Comparison of ENCODE assay signal across 9 mouse cellular contexts in genomic region chr16:96145814-96146213, GRCm38 (mm10). TPM values are rescaled to one million over a fixed set of nuclear protein-coding genes. Genes with fewer than 3 reads are reported as not detected.
DNase-seq lines count a peak whose midpoint lies in the region; ATAC-seq and TF ChIP-seq lines count a peak whose summit lies in the region.
"Had no signal": no experiment of that assay in that cellular context is flagged by ENCODE, and none has a peak within 500 bp of the region (broad histone marks: within the 10 kb centered on the region; RNA-seq: fewer than 3 reads in every experiment).

No protein-coding gene starts in this region.

- H3K4me2 ChIP-seq in heart, postnatal 0 days (ENCODE audit: low read depth, low read length): peak overlapping the region; percentile 94
- H3K4me2 ChIP-seq in hindbrain, embryonic 11.5 days (replicated peaks; ENCODE audit: low read depth, low read length): peak overlapping the region; percentile 68

- no peak overlapping the region for H3K27ac ChIP-seq in heart, postnatal 0 days (ENCODE audit: low read depth)
- peak overlapping the region; percentile 59; the same call in 1 of the 2 replicates for H3K27ac ChIP-seq in hindbrain, embryonic 11.5 days (ENCODE audit: low read depth, low read length)
- peak overlapping the region; percentile 87 for H3K27ac ChIP-seq in midbrain, embryonic 10.5 days (replicated peaks)

- no peak for TF ChIP-seq CTCF in heart, postnatal 0 days (IDR thresholded peaks at IDR 0.05; ENCODE audit: low read depth)

- no peaks in the 10 kb centered on the region for H3K36me3 ChIP-seq in heart, postnatal 0 days (replicated peaks; ENCODE audit: control insufficient read depth, insufficient read depth, low read length)
- no peaks in the 10 kb centered on the region for H3K36me3 ChIP-seq in hindbrain, embryonic 11.5 days (ENCODE audit: control insufficient read depth, insufficient read depth, low read length)
- H3K36me3 ChIP-seq in midbrain, embryonic 10.5 days: no peaks in the 10 kb centered on the region

- DNase-seq in heart, postnatal 0 days (ENCODE audit: low spot score): no peak
- DNase-seq in heart, postnatal 36 days: no peak
- DNase-seq in NIH3T3 (ENCODE audit: low read depth): peak; percentile 11
- no peak for DNase-seq in hindbrain, embryonic 11.5 days (ENCODE audit: low spot score)
- no peak for DNase-seq in midbrain, embryonic 10.5 days (ENCODE audit: low spot score)
- no peak for DNase-seq in adrenal gland, postnatal 36 days
- DNase-seq in layer of hippocampus, postnatal 10 days (ENCODE audit: low spot score in 2 of 2): no peak
- no peak for DNase-seq in adrenal gland, adult 8-10 months

- H3K4me1 ChIP-seq in heart, postnatal 0 days (ENCODE audit: control insufficient read depth, insufficient read depth): peaks cover 15% of the 10 kb centered on the region; the same call in 1 of the 2 replicates
- no peaks in the 10 kb centered on the region for H3K4me1 ChIP-seq in hindbrain, embryonic 11.5 days (replicated peaks; ENCODE audit: control insufficient read depth, insufficient read depth, low read length)
- peaks cover 21% of the 10 kb centered on the region for H3K4me1 ChIP-seq in midbrain, embryonic 10.5 days

- H3K27me3 ChIP-seq in heart, postnatal 0 days (ENCODE audit: control insufficient read depth, insufficient read depth, low read length): no peaks in the 10 kb centered on the region
- H3K27me3 ChIP-seq in hindbrain, embryonic 11.5 days (ENCODE audit: control insufficient read depth, insufficient read depth, low read length): no peaks in the 10 kb centered on the region
- H3K27me3 ChIP-seq in midbrain, embryonic 10.5 days (ENCODE audit: low read depth, poor library complexity, severe bottlenecking): no peaks in the 10 kb centered on the region
- H3K27me3 ChIP-seq: Patski had no signal

- WGBS in heart, postnatal 0 days: under 1% methylated on average over 5 of the region's 5 CpGs
- WGBS in hindbrain, embryonic 11.5 days: 0% methylated on average over 5 of the region's 5 CpGs
- WGBS in midbrain, embryonic 10.5 days: under 1% methylated on average over 5 of the region's 5 CpGs

- H3K9ac ChIP-seq in heart, postnatal 0 days (replicated peaks; ENCODE audit: low read depth, low read length): peak overlapping the region; percentile 61
- peak overlapping the region; percentile 66 for H3K9ac ChIP-seq in hindbrain, embryonic 11.5 days (ENCODE audit: low read depth, low read length)

- ATAC-seq in heart, postnatal 0 days (ENCODE audit: insufficient read depth, low read depth): no peak
- ATAC-seq in hindbrain, embryonic 11.5 days (ENCODE audit: low FRiP score): no peak; the same call in 1 of the 2 replicates

- no peaks in the 10 kb centered on the region for H3K9me3 ChIP-seq in heart, postnatal 0 days (replicated peaks; ENCODE audit: control insufficient read depth, low read length)
- H3K9me3 ChIP-seq in hindbrain, embryonic 11.5 days (ENCODE audit: control insufficient read depth, low read length): no peaks in the 10 kb centered on the region
- H3K9me3 ChIP-seq in midbrain, embryonic 10.5 days (replicated peaks): 0 out of 2 replicates have a peak, but pooled peaks cover 7% of the 10 kb centered on the region

- TF ChIP-seq EP300 in heart, postnatal 0 days (IDR thresholded peaks at IDR 0.05; ENCODE audit: low read depth): no peak

- peak overlapping the region; percentile 67 for H3K4me3 ChIP-seq in heart, postnatal 0 days (ENCODE audit: low read depth, low read length)
- peak overlapping the region; percentile 84 for H3K4me3 ChIP-seq in hindbrain, embryonic 11.5 days (ENCODE audit: low read depth, low read length)
- peak overlapping the region; percentile 94 for H3K4me3 ChIP-seq in midbrain, embryonic 10.5 days

- intact Hi-C loops in heart, postnatal 36 days (cut with DNase I): loop anchor here (2.0 kb wide), 3 partner anchors 17 to 155 kb away; partner anchors contain the start of genes Brwd1 and Psmg1

RNA-seq across cellular contexts. Expression of gene Wrb, which starts 0.6 kb away (rescaled TPM):
- total RNA-seq in heart, postnatal 0 days (2014; rRNA removed; ENCODE audit: low replicate concordance): 38.3 and 54.7 TPM in 2 replicates
- 28.4 and 28.9 TPM in 2 replicates for polyA plus RNA-seq in heart, postnatal 0 days (2015; fragmentation: Nextera tagmentation; extraction: Ambion mirVana)
- total RNA-seq in heart, postnatal 36 days (2021): 10 to 100 TPM; 14.3 to 15.5 TPM
- 121 and 128 TPM in 2 replicates for polyA plus RNA-seq in hindbrain, embryonic 11.5 days (2014; fragmentation: Nextera tagmentation; extraction: Ambion mirVana)
- 125 and 129 TPM in 2 replicates for polyA plus RNA-seq in midbrain, embryonic 10.5 days (2016; fragmentation: Nextera tagmentation; extraction: Ambion mirVana)
- 10 to 100 TPM; 29.2 to 39.2 TPM for total RNA-seq in adrenal gland, postnatal 36 days (2021)
- 10 to 100 TPM; 76.9 to 89.3 TPM for total RNA-seq in layer of hippocampus, postnatal 10 days (2021)
- total RNA-seq in adrenal gland, adult 8-10 months (2022): 10 to 100 TPM; 38.4 to 50.7 (median 45.8) TPM

RNA-seq across cellular contexts. Expression of gene Hmgn1, which starts 18.3 kb away (rescaled TPM):
- total RNA-seq in heart, postnatal 0 days (2014; rRNA removed; ENCODE audit: low replicate concordance): 56.7 and 76.8 TPM in 2 replicates
- 157 and 159 TPM in 2 replicates for polyA plus RNA-seq in heart, postnatal 0 days (2015; fragmentation: Nextera tagmentation; extraction: Ambion mirVana)
- 10 to 100 TPM; 45.2 to 52.8 TPM for total RNA-seq in heart, postnatal 36 days (2021)
- polyA plus RNA-seq in hindbrain, embryonic 11.5 days (2014; fragmentation: Nextera tagmentation; extraction: Ambion mirVana): 793 and 800 TPM in 2 replicates
- 713 and 827 TPM in 2 replicates for polyA plus RNA-seq in midbrain, embryonic 10.5 days (2016; fragmentation: Nextera tagmentation; extraction: Ambion mirVana)
- total RNA-seq in adrenal gland, postnatal 36 days (2021): 100 to 1,000 TPM; 231 to 239 TPM
- 100 to 1,000 TPM in 1 of 2 experiments, 10 to 100 TPM in 1; 82.0 to 110 TPM for total RNA-seq in layer of hippocampus, postnatal 10 days (2021)
- 100 to 1,000 TPM; 154 to 239 (median 191) TPM for total RNA-seq in adrenal gland, adult 8-10 months (2022)

RNA-seq across cellular contexts. Expression of gene Lca5l, which starts 46.3 kb away (rescaled TPM):
- total RNA-seq in heart, postnatal 0 days (2014; rRNA removed; ENCODE audit: low replicate concordance): 1.5 and 3.4 TPM in 2 replicates
- polyA plus RNA-seq in heart, postnatal 0 days (2015; fragmentation: Nextera tagmentation; extraction: Ambion mirVana): 2.3 TPM in 2 replicates
- under 1 TPM; 0.38 to 0.53 TPM for total RNA-seq in heart, postnatal 36 days (2021)
- 1.3 and 1.4 TPM in 2 replicates for polyA plus RNA-seq in hindbrain, embryonic 11.5 days (2014; fragmentation: Nextera tagmentation; extraction: Ambion mirVana)
- polyA plus RNA-seq in midbrain, embryonic 10.5 days (2016; fragmentation: Nextera tagmentation; extraction: Ambion mirVana): 1.0 TPM in 2 replicates
- 1 to 10 TPM; 1.3 to 1.5 TPM for total RNA-seq in adrenal gland, postnatal 36 days (2021)
- 1 to 10 TPM; 1.6 TPM for total RNA-seq in layer of hippocampus, postnatal 10 days (2021)
- total RNA-seq in adrenal gland, adult 8-10 months (2022): 1 to 10 TPM; 2.0 to 5.5 (median 2.9) TPM

RNA-seq across cellular contexts. Expression of gene Sh3bgr, which starts 54.4 kb away (rescaled TPM):
- 227 and 290 TPM in 2 replicates for total RNA-seq in heart, postnatal 0 days (2014; rRNA removed; ENCODE audit: low replicate concordance)
- polyA plus RNA-seq in heart, postnatal 0 days (2015; fragmentation: Nextera tagmentation; extraction: Ambion mirVana): 597 and 622 TPM in 2 replicates
- 100 to 1,000 TPM; 335 to 411 TPM for total RNA-seq in heart, postnatal 36 days (2021)
- 2.7 and 3.2 TPM in 2 replicates for polyA plus RNA-seq in hindbrain, embryonic 11.5 days (2014; fragmentation: Nextera tagmentation; extraction: Ambion mirVana)
- polyA plus RNA-seq in midbrain, embryonic 10.5 days (2016; fragmentation: Nextera tagmentation; extraction: Ambion mirVana): 1.4 and 2.0 TPM in 2 replicates
- total RNA-seq in adrenal gland, postnatal 36 days (2021): 10 to 100 TPM; 32.6 to 34.1 TPM
- 1 to 10 TPM; 2.6 to 3.1 TPM for total RNA-seq in layer of hippocampus, postnatal 10 days (2021)
- total RNA-seq in adrenal gland, adult 8-10 months (2022): 10 to 100 TPM; 17.2 to 37.2 (median 31.4) TPM
